Mouse (Mus musculus) ES-Bruce4 (cell line): Measurements from ENCODE around the gene Recql.

Experiments used
- CTCF ChIP-seq: IDR thresholded peaks from one replicate; pipeline ENCODE4 v1.8.1; 2011; ENCODE audit warnings: low read depth, low read length
- EP300 ChIP-seq: IDR thresholded peaks from 2 replicates; pipeline ENCODE4 v1.6.1; 2011; ENCODE audit warnings: low read depth, low read length; ENCODE audit not compliant: insufficient read depth
- POLR2A ChIP-seq: IDR thresholded peaks from one replicate; pipeline ENCODE4 v1.8.1; 2011; ENCODE audit warnings: low read length; ENCODE audit not compliant: insufficient read depth

GRCm38 (mm10) chr6:142366473-142367018 lies 20.3 kb downstream of the Recql start:
- TF ChIP-seq POLR2A (no peak), EP300 (no peak), CTCF (no peak)
